Mouse (Mus musculus): Measurements from ENCODE around the gene 3110082I17Rik. TPM values are rescaled to one million over a fixed set of nuclear protein-coding genes. Genes with fewer than 3 reads are reported as not detected.
A peak's percentile ranks its signal among the peaks of the same experiment; 100 is the strongest.

Gene 3110082I17Rik
- total RNA-seq, 2 experiments from 2014 or later, result 16.6 to 17.6 TPM

DNA sequence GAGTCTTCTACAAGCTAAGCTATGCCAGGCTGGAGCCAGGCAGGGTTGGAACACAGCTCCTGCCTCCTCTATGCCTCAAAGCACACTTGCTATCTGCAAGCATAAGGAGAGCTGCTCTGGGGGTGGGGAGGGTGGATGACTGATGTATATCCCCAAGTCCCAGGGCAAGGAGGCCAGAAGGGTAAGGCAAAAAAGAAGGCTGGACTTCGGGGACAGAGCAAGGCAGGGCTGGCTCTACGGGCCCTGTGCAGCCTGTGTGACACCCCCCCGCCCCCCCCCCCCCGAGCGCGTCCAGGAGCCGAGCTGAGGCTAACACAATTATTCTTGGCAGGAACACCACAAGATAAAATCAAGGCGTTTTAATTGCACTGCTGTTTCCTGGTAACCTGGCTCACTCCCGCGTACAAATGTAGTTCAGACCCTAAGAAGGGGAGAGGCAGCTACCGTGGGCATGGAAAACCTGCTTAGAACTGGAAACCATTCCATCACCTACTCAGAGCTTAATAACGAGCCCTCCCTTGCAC, 30.4 kb downstream of the 3110082I17Rik start:
- DNase-seq (ENCODE audit: low spot score in 2 of 2), result peak in 1 of 2 experiments; percentile 28
- intact Hi-C loops (cut with DNase I), result no loop called here

DNA sequence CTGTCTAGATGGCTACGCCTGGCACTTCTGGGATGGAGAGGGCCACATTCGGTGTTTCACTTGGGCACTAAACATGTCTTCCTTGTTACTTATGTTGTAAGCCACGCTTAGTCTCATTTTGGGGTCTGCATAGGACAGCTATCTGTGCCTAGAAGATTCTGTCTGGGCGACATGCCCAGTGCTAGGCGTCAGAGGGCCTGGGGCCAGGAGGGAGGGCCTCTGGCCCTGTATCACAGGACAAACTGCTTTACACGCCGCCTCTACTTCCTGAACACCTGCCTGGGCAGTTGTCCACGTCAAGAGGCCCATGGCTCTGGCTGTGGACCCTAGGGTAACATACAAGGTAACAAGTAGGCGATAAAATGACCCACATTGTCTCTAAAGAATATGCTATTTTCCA, 32.3 kb downstream of the 3110082I17Rik start:
- DNase-seq (ENCODE audit: low spot score in 2 of 2), result no peak
- intact Hi-C loops (cut with DNase I), result no loop called here

DNA sequence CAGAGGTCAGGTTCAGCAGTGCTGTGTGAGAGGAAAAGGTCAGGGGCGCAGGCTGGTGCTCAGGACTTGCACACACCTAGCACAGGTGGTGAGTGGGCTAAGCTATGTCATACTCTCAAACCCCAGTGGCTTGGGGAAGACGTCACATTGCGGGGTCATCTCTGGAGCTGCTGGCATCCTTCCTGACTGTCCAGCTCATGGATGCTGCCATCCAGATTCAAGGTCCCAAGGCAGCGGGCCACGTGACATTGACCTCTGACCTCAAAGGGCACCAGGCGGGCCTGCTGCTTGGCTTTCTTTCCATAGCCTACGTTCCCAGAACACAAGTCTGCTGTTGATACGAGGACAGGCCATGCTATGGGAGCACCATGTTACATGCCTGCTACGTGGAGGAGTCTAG, 33.3 kb downstream of the 3110082I17Rik start:
- intact Hi-C loops (cut with DNase I), result no loop called here

DNA sequence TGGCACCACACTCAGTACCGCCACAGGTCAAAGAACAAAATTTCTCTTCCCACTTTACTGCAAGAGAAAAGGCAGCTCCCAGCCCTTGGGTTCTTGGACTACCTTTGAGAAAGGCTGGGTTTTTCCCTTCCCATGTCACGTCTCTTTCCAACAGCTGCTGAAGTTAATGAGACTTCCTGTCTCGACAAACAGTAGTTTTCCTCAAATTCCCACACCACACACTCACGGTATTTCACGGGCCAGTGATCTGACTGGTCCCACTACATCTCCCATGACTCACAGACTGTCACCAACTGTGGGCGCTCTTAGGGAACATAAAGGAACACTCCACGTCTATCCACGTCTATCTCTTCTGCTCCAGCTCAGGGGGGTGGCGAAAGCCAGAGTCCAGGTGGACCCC, 35.1 kb downstream of the 3110082I17Rik start:
- DNase-seq (ENCODE audit: low spot score in 2 of 2), result no peak
- intact Hi-C loops (cut with DNase I), result no loop called here

More for the DNA sequence above, 33.3 kb downstream of the 3110082I17Rik start:
- DNase-seq (ENCODE audit: low spot score in 2 of 2), result no peak

DNA sequence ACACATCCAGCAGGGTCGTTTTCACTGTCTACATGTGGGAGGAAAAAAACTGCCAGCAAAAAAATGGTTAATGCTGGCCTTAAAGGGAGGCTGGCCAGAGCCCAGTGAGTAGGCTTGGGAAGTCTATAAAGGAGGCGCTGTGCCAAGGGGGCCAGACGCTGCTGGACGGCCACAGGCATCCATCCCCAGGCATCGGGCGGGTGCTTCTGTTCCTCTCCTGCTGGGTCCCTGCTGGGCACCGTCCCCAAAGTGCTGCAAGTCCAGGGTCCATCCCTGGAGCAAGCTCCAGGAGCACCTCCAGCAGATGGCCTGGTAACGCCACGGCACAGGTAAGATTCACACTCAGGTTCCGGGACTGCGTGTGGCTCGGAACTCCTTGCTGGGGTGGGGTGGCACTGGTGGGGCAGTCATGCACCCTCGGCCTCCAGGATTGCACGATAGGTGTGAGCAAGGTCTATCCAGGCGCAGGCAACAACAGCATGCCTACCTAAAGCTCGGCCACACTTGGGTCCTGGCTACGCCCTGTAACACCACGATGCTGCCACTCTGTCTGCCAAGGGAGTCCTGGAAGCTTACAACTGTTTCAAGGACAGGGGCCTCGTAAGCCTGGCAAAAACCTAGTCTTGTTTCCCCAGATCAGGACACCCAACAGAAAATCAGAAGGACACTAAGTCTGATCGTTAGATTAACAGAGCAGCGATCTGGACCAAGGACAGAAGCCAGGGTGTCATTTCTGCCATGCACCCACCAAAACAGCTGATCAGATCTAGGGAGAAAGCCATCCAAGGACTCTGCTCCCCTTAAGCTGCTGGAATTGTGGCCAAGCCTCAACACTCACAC, 37.1 kb downstream of the 3110082I17Rik start, which contains the start of gene Gper1:
Gene Gper1 (plus strand): TSS at position 126 of the 840 bp plus-strand sequence.
- intact Hi-C loops (cut with DNase I), result no loop called here
- DNase-seq (ENCODE audit: low spot score in 2 of 2), result peak in 1 of 2 experiments; percentile 60

DNA sequence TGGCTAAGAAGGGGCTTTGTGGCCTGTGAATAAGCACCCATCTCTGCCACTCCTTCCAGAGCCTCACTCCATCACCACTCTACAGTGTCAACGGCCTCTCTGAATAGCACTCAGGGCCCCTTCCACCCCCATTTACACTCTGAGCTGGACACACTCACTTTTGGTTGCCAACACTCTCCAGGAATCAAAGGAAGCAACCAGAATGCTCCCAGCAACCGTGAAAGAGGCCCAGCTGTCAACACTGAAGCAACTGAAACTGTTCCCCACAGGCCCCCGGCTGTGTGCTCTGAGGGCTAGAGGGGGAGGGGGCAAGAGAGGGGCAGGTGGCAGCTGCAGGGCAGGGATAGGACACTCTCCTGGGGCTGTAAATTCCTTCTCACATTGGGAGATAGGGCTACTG, 41.7 kb downstream of the 3110082I17Rik start:
- intact Hi-C loops (cut with DNase I), result loop anchor here (2.0 kb wide), 1 partner anchor 22 kb away; no protein-coding TSS in a partner anchor

DNA sequence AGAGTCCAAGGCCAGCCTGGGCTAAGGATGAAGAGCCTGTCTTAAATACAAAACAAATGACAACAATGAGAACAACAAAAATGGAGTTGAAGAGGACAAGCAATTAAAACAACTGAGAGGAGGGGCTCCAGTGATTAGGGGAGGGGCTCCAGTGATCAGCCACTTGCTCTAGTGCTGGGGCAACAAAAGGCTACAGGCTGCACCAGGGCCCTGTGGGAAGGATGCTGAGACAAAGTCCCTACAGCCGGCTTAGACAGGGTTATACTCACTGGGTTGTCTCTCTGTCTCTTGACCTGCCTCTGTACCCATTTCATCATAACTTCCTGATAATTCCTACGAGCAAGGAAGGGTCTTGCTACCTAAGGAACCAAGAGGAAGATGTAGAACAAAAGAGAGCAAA, 42.2 kb downstream of the 3110082I17Rik start:
- no peak for DNase-seq (ENCODE audit: low spot score in 2 of 2)
- intact Hi-C loops (cut with DNase I), result loop anchor here (2.0 kb wide), 1 partner anchor 23 kb away; no protein-coding TSS in a partner anchor

More for the DNA sequence above, 41.7 kb downstream of the 3110082I17Rik start:
- DNase-seq (ENCODE audit: low spot score in 2 of 2), result no peak

DNA sequence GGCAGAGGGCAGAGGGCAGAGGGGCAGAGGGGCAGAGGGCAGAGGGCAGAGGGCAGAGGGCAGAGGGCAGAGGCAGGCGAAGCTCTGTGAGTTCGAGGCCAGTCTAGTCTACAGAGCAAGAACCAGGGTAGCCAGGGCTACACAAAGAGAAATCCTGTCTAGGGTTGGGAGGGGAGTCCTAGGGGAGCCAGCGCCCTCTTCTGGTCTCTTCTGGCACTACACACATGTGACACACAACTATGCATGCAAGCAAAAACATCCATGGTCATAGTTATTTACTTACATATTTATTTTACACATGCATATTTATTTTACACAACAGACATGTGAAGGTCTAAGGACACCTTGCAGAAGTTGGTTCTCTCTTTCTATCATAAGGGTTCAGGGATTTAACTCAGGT, 42.8 kb downstream of the 3110082I17Rik start:
- no peak for DNase-seq (ENCODE audit: low spot score in 2 of 2)
- intact Hi-C loops (cut with DNase I), result no loop called here

DNA sequence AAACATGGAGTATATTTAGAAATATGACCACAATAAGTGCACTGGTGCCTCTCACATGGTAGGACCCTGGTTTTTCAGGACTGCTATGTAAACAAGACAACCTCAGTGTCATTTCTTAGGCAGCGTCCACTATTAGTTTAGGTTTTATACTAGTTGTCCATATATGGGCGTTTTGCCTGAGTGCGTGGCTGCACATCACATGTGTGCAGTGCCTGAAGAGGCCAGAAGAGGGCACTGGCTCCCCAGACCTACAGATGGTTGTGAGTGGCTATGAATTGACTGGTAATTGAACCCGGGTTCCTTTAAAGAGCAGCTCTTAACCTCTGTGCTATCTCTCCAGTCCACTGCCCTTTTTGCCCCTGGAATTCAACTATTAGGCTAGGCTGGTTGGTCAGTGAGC, 43.4 kb downstream of the 3110082I17Rik start:
- intact Hi-C loops (cut with DNase I), result no loop called here
- DNase-seq (ENCODE audit: low spot score in 2 of 2), result peak in 1 of 2 experiments; percentile 63

DNA sequence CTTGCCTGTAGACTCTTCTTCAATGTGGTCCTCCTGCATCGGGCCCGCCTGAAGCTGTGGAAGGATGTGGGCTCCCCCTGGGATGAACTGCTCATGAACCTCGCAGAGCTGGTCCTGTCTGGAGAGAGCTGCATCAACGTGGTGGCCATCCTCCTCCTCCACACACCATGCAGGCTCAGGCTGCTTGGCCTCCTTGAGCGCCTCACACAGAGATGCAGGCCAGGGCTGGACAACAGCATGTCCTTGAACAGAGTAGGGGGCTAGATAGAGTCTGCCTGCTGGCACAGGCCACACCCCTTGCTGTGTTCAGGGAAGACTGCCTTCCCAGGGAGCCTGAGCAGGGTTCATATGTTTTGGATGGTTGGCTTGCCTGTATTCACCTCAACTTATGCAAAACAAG, 45.3 kb downstream of the 3110082I17Rik start:
- DNase-seq (ENCODE audit: low spot score in 2 of 2), result no peak

DNA sequence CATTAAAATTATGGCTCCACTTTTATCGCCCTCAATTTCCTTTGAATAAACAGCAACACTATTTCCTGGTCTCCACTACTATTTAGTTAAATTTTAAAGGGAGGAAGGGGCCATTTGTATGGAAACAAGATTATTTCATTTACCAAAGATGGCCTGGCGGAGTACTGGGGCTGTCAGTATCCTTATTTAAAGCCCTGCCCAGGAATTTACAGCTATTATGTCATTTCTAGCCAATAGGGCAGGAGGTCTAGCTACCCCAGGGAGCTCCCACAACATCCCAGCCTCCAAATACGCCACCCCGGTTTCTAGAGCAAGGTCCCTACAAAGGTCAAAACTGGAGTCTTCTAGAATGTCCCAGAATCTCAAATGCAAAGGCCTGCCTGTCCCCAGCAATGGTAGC, 46.8 kb downstream of the 3110082I17Rik start:
- intact Hi-C loops (cut with DNase I), result no loop called here
- no peak for DNase-seq (ENCODE audit: low spot score in 2 of 2)

More for the DNA sequence above, 45.3 kb downstream of the 3110082I17Rik start:
- intact Hi-C loops (cut with DNase I), result no loop called here

DNA sequence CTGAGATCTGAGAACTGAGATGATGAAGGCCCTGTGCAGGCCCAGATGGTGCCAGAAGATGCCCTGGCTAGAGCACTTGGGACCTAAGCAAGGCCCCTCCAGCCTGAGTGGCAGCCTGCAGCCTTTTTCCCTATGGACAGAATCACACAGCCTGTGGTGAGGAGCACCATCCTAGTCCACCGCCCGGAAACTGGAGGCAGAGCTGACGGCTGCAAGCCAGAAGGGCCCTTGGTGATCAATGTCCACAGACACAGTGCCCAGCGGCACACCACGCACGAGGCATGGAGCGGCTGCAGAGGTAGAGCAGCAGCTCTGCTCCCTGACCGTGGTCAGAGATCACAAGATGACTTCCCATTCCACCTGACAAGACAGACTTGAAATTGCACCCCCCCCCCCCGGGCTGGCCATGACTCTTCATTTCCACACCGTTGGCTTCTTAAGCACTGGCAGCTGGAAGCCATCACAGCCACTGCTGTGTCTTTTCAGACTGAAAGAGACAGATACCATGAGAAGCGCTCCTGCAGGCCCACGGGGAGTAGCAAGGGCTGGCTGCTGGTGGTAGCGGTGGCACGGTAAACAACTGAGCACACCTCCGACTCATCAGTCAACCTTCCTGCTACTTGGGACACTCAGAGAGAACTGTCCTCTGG, 48.5 kb downstream of the 3110082I17Rik start:
- intact Hi-C loops (cut with DNase I), result no loop called here
- no peak for DNase-seq (ENCODE audit: low spot score in 2 of 2)

DNA sequence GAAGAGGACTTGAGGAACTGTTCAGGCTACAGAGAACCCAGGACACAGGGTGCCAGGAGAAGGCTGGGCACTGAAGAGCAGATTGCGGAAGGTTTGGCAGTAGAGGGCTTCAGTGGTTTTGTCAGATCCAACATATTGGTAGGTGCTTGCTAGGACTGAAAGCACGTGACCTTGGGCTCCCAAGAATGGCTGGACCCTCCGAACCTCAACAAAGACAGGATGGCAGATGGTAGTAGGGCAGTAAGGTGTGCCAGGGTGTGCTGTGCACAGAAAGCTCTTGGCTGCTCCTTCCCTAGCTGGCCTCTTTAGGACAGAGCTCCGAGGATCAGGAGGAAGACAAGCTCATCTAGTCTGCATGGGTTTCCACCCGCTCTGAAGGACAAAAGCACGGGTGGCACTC, 49.2 kb downstream of the 3110082I17Rik start:
- intact Hi-C loops (cut with DNase I), result no loop called here
- DNase-seq (ENCODE audit: low spot score in 2 of 2), result no peak

DNA sequence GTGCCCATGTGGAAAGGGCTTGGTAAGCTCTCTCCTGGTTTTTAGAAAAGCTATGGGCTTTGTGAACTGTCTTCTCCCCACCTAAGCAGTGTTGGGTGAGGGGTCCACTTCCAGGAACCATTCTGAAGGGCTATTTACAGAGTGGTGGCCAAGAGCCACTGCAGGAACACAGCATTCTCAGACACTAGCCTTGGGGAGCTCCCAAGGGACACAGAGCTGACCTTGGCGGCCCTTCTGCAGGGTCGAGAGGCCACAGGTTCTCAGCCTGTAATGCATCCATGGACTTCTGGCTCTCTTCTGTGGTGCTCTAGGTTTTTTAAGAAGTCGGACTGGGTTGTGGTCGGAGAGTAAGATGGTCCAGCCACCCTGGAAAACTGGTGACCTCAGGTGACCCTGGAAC, 50.3 kb downstream of the 3110082I17Rik start:
- intact Hi-C loops (cut with DNase I), result no loop called here
- DNase-seq (ENCODE audit: low spot score in 2 of 2), result no peak

DNA sequence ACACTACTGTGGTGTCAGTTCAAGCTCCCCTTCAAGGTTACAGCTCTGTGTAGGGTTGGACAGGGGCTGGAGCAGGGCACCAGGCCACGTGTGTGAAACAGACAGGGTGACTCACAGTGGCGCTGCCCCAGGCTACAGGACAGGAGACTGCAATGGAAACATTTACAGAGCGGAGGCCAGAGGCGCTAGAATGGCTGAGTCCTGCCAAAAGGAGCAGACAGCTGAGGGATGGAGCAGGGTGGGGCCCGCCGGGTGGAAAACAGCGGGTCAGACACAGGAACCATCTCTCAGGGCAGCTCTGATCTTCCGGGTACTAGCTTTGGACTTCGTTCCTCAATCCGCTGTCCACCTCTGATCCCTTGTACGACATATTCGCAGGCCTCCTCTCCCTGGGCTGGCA, 50.9 kb downstream of the 3110082I17Rik start:
- DNase-seq (ENCODE audit: low spot score in 2 of 2), result no peak
- intact Hi-C loops (cut with DNase I), result no loop called here

DNA sequence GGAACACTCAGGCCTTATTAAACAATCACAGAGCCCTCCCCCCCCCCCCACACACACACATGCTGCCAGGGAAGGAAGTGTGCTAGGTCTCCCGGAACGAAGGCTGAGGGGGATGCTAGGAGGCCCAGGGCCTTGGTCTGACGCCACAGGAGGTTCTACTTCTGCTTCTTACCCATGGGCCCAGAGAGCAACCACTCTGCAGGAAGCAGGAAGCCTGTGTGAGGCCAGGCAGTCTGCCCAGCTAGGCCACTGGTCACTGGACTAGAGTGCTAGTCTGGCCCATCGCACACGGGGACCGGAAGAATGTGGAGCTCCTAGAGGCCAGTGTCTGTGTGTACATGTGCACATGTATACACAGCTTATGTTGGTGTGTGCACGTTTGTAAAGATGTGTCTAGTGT, 51.8 kb downstream of the 3110082I17Rik start:
- DNase-seq (ENCODE audit: low spot score in 2 of 2), result peak; percentile 49 to 62

DNA sequence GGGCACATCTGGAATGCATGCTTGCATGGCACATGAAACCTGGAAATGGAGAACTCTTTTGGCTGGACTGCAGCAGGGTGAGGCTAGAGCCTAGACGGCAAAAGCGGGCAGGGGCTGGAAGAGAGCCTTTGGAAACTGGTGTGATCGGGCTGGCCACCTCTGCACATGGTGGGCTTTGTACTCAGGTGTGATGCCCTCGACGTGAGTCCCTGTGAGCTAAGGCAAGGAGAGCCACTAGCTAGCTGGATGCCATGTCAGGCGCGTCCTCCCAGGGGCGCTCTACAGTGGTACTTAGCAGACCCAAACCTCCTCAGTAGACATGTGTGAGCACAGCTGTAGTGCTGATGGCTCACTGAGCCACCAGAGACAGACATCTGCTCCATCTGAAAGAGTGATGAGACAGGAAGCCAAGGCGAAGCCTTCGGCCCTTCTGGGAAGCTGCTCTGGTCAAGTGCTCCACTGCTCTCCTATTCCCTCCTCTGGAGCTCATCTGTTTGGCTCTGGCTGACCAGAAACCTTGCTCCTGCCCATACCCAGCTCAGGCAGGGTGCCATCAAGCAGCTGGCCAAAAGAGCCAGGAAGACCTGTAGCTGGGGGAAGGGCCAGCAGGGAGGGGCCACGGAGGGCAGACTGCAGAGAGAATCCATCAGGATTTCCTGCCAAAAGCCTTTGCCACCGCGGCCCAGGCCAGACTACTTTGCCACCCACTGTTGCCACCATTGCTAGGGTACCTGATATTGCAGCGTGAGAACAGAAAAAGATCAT, 53.0 kb downstream of the 3110082I17Rik start:
- intact Hi-C loops (cut with DNase I), result no loop called here
- no peak for DNase-seq (ENCODE audit: low spot score in 2 of 2)

More for the DNA sequence above, 51.8 kb downstream of the 3110082I17Rik start:
- intact Hi-C loops (cut with DNase I), result no loop called here

DNA sequence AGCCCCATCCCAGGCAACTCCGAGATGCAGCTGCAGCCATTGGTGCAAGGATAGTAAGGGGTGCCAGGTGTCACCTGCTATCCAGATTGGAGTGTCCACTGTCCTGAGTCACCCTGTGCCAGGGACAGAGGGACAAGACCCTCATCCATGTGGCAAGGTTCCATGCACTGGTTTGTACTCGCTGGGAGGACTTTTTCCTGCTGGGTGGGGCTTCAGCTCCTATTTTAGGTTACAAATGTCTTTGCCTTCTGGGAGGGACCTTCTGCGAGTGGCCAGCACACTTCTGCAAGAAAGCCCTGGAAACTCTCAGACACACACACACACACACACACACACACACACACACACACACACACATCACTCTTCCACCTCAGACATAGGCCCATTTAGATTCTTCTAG, 54.4 kb downstream of the 3110082I17Rik start:
- intact Hi-C loops (cut with DNase I), result no loop called here

DNA sequence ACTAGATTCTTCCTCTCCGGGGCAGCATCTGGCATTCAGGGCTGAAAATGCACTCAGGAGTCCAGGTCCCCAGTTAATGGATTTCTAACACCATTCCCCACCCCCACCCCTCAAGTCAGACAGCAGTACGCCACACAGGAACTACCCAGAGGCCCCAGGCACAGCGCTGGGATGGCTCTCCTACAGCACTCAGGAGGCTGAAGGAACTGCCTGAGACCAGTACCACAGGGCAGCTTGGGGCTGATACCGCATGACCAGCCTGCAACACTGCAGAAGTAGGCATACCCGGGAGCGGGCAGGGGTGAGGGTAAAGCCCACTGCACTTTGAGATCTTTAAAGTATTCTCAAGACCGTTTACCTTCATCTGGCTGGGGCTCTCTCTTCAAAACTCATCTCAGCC, 54.8 kb downstream of the 3110082I17Rik start:
- intact Hi-C loops (cut with DNase I), result no loop called here
- no peak for DNase-seq (ENCODE audit: low spot score in 2 of 2)

More for the DNA sequence above, 54.4 kb downstream of the 3110082I17Rik start:
- no peak for DNase-seq (ENCODE audit: low spot score in 2 of 2)
